Comparison of ENCODE assay signal across 15 mouse cellular contexts in genomic region chr7:111389690-111390089, GRCm38 (mm10).
"Had no signal": no experiment of that assay in that cellular context is flagged by ENCODE, and none has a peak within 500 bp of the region (broad histone marks: within the 10 kb centered on the region; RNA-seq: fewer than 3 reads in every experiment).

No protein-coding gene starts in this region.

- H3K27me3 ChIP-seq: stomach, embryonic 15.5 days had no signal

- H3K4me2 ChIP-seq: neural tube, embryonic 13.5 days; neural tube, embryonic 15.5 days; stomach, embryonic 15.5 days had no signal

- H3K36me3 ChIP-seq: neural tube, embryonic 13.5 days; neural tube, embryonic 15.5 days; stomach, embryonic 15.5 days had no signal

- DNase-seq: retina, postnatal 1 day; right cerebral cortex, adult 18-20 months; right cerebral cortex, postnatal 14 days; right cerebral cortex, postnatal 25 days; right cerebral cortex, postnatal 4 days; spleen, adult 18-20 months; thymus, adult 18-20 months; thymus, adult 2 months; thymus, postnatal 14 days; thymus, postnatal 25 days; thymus, postnatal 36 days; thymus, postnatal 4 days had no signal

- H3K4me3 ChIP-seq: neural tube, embryonic 13.5 days; neural tube, embryonic 15.5 days; stomach, embryonic 15.5 days had no signal
